Mouse (Mus musculus) retina, adult 2 months (tissue): Measurements from ENCODE around the gene S100b.

Experiments
- DNase-seq: peaks from one replicate; pipeline ENCODE4 v3.0.0-alpha.2; 2012; ENCODE audit warnings: low read depth, low spot score

The S100b gene

DNA sequence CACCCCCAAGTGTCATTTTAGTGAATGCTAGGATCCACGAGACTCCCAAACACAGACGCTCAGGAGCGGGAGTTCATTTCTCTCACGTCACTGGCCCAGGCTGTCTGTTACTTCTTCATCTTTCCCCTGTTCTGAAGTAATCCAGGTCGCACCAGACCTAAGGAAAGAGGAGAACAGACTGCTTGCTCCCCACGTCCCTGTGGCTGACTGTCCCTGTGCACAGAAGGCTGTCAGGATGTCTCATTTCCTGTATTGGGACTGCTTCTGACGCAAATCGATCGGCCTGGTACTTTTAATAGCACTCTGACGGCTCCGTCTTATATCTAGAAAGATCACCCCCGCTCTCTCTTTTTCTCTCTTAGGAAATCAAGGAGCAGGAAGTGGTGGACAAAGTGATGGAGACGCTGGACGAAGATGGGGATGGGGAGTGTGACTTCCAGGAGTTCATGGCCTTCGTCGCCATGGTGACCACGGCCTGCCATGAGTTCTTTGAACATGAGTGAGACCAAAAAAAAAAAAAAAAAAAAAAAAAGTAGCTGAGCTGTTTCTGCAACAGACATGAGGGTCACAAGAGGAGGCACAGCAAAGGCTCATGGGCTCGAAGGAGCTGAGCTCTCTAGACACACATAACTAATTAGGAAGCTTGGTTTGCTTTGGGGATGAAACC lies 6.0 kb downstream of the S100b start:
- DNase-seq, result no peak

DNA sequence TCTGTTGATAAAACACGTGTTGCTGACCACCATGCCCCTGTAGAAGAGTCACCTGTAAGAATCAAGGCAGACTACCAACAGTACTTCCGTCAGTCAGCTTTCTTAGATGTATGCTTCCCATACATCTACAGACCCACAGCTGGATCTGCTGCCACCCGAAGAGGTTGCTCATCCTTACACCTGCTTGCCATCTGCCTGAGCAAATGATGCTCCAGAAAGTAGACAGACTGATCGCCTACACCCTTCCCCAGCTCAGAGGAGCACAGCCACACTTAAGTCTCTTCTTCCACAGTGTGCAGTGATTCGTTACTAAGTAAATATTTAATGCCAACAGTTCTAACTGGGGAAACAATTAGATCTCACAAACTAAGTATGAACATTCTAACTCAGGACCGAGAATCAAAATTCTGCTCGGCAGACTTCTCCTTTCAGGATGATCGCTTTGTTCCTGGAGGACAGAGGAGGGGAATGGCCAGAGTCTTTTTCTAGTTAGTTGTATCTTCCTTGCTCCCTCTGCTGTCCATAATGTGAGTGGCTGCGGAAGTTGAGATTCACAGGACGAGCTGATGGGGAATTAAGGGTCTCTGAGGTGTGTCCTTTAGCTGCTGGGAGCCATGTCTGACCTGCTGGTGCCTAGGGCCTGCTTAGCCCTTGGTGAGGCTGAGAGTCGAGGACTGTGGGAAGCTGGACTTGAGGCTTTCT lies 6.9 kb downstream of the S100b start:
- no peak for DNase-seq

DNA sequence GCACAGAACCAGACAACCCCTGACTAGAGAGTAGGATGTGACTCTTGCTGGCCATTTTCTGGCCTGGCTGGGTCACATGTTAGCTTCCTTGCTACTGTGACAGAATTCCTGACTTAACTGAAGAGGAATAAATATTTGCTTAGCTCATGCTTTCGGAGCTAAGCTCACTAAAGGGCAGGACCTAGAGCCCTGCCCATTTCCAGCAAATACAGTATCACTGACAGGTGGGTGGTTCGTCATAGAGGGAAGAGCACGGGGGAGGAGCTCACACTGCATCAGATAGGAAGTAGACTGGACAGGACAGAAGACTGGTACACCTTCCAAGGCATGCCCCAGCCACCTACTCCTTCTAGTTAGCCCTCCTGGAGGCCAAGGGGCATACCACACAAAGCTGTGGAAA lies 7.8 kb downstream of the S100b start:
- DNase-seq, result no peak

DNA sequence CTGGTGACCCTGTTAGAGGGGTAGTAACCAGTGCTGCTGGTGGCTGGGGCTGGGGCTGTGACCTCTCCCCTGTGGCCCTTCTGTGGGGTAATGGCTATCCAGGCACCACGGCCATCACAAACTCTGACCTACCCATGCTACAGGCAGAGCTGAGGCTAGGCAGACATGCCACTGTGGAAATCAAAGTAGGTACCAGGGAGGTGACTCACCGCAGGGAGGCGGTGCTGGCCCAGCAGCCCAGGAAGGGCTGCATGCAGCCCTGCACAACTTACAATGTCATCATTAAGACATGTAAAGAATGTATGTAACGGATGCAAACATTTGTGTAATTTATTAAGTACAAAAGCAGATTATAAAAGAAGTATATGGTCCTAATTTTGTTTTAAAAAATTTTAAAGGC lies 8.8 kb downstream of the S100b start:
- DNase-seq, result no peak

DNA sequence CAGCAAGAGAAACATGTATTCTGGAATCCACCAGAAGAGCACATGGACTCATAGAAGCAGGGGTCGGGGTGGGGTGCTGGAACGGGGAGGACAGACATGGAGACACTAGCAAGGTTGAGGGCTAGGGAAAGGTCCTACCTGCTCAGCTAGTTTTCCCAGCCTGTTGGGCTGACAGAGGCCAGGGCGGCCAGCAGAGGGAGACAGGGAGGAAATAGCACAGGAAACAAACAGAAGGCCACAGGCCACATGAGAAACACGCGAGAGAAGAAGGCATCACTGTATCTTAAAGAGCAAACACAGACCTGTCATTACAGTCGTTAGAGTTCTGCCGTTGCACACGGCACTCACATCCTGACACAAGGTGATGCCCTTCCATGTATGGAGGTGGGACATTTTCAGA lies 17.6 kb downstream of the S100b start:
- DNase-seq, result no peak

DNA sequence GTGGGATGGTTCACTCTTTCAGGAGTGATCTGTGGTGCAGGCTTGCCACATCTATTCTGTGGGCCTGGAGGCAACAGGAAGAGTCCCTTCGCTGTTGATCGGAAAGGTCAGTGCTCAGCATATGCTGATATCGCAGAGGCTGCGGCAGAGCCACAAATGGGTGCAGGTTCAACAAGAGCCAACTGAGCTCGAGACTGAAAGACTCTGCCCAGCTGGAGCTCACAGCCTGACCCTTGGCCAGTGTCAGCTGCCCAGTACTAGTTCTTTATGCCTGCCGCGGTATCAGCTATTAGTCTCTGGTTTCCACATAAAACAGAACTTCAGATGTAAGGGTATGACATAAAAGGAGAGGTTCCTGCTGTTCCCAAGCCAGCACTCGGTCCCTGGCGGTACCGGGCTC lies 21.6 kb downstream of the S100b start:
- DNase-seq, result no peak

DNA sequence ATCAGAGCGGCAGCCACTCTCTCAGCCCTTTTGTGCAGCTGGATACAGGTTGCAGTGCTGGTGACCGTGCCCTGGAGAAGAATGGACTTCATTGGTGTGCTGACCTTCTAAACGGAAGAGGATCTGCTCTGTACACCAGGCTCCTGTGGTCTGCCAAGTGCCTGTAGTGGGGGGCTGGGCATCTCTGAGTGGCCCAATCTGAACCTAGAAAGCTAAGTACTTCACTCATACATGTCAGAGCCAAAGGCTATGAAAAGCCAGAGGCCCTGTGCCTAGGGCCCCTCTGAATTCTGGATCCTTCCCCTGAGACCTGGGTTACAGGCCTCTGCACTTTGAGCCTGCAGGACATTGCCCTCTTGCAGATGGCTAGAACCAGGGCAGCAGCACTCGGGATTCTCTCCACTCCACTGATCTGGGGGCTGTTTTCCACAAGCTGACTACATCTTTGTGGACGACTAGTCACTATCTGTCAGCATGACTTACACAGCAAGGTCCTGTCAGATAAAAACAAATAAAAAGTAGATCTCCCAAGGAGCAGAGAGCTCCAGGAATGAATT lies 25.0 kb downstream of the S100b start:
- DNase-seq, result no peak

DNA sequence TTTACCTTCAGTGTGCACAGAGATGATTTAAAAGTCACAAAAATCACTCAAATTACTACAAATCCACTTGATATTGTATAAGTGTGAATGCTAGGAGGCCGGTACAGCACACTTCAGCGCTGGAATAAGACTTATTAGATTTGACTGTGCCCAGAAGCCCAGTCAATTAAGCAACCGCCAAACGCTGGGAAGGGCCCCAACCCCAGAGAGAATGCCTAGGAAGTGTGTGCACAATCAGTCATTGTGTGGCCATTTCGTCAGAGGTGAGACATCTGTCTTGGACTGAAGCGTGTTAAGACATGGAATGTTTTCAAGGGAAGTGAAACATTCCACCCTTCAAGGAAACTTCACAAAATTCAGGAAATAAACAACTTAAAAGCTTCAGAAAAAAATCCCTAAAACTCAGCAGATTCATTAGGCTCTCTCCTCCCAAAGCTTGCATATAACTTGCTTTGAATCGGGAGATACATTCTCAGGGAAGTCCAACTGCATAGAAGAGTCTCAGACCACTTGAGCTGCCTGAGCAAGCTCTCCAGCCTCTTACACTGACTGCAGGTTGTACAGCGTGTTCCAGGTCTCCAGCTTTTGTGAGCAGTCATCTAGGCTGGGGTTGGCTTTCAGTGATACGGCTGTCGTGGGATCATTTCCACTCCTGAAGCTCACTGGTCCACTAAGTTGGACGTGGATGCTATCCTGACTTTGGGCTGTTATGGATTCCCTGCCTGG lies 34.8 kb downstream of the S100b start:
- no peak for DNase-seq

DNA sequence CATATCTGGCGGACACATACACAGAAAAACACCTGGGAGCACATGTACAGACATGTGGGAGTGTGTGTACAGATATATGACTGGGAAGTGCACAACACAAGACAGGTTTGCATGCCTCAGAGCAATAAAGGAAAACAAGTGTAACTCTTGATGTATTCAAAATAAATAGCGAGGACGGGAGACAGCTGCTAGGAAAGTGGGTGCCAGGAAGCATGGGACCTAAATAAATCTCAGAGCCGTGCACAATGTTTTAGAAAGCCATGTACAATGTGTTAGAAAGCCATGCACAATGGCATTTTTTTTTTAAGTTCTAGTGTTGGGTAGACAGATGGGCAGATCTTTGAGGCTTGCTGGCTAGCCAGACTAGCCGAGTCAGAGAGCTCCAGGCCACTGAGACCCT lies 35.4 kb downstream of the S100b start:
- DNase-seq, result no peak

DNA sequence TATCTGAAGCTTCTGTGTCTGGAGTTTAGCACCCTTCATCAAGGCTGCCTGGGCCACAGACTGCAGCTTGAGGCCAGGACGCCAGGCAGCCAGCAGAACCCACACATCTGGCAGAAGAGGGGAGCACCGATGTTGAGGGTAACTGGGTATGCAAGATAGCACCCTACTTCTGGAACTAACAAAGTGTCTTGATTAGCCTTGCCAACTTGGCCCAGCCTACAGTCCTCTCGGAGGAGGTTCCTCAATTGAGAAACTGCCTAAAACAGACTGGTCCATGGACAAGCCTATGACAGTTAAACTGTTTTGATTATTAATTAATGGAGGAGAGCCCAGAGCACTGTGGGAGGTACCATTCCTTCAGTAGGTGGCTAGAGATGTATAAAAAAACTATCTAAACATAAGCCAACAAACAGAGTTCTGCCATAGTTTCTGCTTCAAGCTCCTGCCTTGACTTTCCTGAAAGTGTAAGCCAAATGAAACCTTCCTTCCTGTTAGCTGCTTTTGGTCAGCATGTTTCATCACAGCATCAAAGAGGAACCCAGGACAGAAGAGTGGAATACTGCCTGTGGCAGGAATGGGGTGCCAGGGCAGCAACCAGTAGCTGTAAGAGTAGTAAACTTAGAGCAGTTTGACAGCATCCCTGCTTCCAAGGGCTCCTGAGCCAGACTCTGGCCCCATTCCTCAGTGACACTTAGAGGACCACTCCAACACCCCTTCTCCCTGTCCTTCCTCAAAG lies 36.5 kb downstream of the S100b start:
- no peak for DNase-seq

DNA sequence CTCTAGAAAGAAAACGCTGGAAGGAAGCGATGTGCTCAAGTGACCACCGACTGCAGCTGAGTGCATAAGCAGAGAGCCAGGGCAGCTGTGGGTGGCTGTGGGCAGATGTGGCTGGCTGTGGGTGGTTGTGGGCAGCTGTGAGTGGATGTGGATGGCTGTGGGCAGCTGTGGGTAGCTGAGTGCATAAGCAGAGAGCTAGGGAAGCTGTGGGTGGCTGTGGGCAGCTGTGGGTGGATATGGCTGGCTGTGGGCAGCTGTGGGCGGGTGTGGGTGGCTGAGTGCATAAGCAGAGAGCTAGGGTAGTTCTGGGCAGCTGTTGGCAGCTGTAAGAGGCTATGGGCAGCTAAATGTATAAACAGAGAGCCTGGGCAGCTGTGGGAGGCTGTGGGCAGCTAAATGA lies 39.6 kb downstream of the S100b start:
- no peak for DNase-seq

DNA sequence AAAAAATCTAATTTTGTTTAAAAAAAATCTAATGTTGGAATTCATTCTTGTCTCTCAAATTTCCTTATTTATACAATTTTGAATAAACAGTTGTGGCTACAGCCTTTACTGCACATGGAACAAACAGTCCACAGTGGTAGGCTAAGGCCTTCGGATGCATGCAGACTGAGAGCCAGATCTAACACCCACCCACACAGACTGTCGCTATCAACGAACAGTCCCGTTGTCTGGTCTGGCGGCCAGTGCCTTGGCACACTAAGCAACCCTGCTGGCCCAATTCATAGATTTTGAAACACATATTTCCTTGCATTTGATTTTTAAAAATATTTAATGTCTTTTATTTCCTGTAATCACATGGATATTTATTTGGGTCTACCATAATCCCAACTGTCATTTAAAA lies 46.5 kb downstream of the S100b start:
- no peak for DNase-seq

DNA sequence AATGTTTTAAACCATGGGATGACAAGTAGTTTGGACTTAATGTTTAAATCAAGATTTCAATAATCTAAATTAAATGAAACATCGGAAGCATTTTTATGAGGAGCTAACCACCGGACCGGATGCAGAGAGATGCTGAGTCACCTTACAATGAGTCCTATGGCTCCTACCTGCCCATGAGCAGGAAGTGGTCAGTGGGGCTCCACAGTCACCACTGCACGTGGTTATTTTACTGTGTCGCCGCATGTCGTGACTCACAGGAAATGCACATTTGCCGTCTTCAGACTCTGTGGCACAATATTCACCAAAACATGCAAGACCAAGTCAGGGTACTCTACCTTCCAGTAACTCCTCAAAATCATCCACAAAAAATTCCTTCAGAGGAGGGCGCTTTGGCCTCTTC lies 53.1 kb downstream of the S100b start:
- DNase-seq, result no peak
